Mouse (Mus musculus): ENCODE measurements around the gene Arhgef19. TPM values are rescaled to one million over a fixed set of nuclear protein-coding genes. Genes with fewer than 3 reads are reported as not detected.

Arhgef19 gene
- polyA plus RNA-seq, 1 experiment = 16.4 TPM

- TF ChIP-seq POLR2A (IDR thresholded peaks at IDR 0.05; ENCODE audit: low read depth, low read length) (peak; percentile 36), CTCF (IDR thresholded peaks at IDR 0.05; ENCODE audit: borderline replicate concordance, insufficient read depth, low read length) (no peak)
- Histone ChIP-seq H3K27ac (ENCODE audit: insufficient read depth, low read length) (peak overlapping the region; percentile 90), H3K4me1 (ENCODE audit: control insufficient read depth, insufficient read depth, low read length) (peaks cover 13% of the 10 kb centered on the region), H3K4me3 (ENCODE audit: insufficient read depth, low read length) (no peak overlapping the region)
These were observed 5.7 kb downstream of the Arhgef19 start for GRCm38 (mm10) chr4:141244931-141245425.

- Histone ChIP-seq H3K4me3 (ENCODE audit: insufficient read depth, low read length) (no peak overlapping the region), H3K4me1 (ENCODE audit: control insufficient read depth, insufficient read depth, low read length) (peaks cover 13% of the 10 kb centered on the region), H3K27ac (ENCODE audit: insufficient read depth, low read length) (peak overlapping the region; percentile 90)
- TF ChIP-seq CTCF (IDR thresholded peaks at IDR 0.05; ENCODE audit: borderline replicate concordance, insufficient read depth, low read length) = no peak
- peak; percentile 77 for TF ChIP-seq POLR2A (IDR thresholded peaks at IDR 0.05; ENCODE audit: low read depth, low read length)
These were observed 7.0 kb downstream of the Arhgef19 start for GRCm38 (mm10) chr4:141246089-141246997.

GRCm38 (mm10) chr4:141246998-141247350, 7.7 kb downstream of the Arhgef19 start:
- H3K4me3 ChIP-seq (ENCODE audit: insufficient read depth, low read length) = peak overlapping the region; percentile 9; the same call in 1 of the 2 replicates
- H3K27ac ChIP-seq (ENCODE audit: insufficient read depth, low read length) = peak overlapping the region; percentile 43
- TF ChIP-seq POLR2A (IDR thresholded peaks at IDR 0.05; ENCODE audit: low read depth, low read length) (no peak), CTCF (IDR thresholded peaks at IDR 0.05; ENCODE audit: borderline replicate concordance, insufficient read depth, low read length) (no peak)
- H3K4me1 ChIP-seq (ENCODE audit: control insufficient read depth, insufficient read depth, low read length) = peaks cover 13% of the 10 kb centered on the region

DNA sequence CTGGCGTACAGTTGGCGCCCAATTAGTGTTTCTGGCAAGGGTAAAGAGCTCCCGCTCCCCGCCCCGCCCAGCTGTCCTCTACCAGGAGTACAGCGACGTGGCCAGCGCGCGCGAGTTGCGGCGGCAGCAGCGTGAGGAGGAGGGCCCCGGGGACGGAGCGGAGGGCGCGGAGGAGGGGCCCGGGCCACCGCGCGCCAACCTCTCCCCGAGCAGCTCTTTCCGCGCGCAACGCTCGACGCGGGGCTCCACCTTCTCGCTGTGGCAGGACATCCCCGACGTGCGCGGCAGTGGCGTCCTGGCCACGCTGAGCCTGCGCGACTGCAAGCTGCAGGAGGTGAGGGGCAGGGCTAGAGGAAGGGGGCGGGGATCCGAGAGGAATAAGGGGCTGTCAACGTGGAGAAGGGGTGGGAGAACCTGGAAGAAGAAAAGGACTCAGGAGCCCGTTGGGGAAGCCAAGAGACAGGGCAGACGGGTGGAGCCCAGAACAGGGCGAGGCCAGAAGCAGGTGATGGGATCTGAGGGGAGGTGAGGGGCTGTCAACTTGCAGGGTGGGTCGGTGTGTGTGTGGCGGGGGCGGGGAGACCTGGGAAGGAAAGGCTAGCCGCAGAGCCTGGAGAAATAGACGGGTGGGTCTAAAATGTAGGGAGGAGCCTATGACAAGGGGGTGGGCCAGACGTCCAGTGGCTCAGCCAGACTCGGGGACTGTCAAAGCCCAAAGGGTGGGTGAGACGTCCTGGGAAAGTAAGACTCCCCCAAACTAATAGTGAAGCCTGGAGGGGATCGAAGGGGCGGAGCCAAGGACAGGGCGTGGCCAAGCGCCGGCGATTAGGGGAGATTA, 8.7 kb downstream of the Arhgef19 start:
- H3K4me1 ChIP-seq (ENCODE audit: control insufficient read depth, insufficient read depth, low read length) = peaks cover 11% of the 10 kb centered on the region
- H3K27ac ChIP-seq (ENCODE audit: insufficient read depth, low read length) = no peak overlapping the region

GRCm38 (mm10) chr4:141248614-141248978, 9.3 kb downstream of the Arhgef19 start:
- TF ChIP-seq CTCF (IDR thresholded peaks at IDR 0.05; ENCODE audit: borderline replicate concordance, insufficient read depth, low read length) (no peak), POLR2A (IDR thresholded peaks at IDR 0.05; ENCODE audit: low read depth, low read length) (no peak)
- no peak overlapping the region for H3K4me3 ChIP-seq (ENCODE audit: insufficient read depth, low read length)
- no peak overlapping the region for H3K27ac ChIP-seq (ENCODE audit: insufficient read depth, low read length)
- peaks cover 11% of the 10 kb centered on the region; the same call in 1 of the 2 replicates for H3K4me1 ChIP-seq (ENCODE audit: control insufficient read depth, insufficient read depth, low read length)

More for the DNA sequence above, 8.7 kb downstream of the Arhgef19 start:
- TF ChIP-seq POLR2A (IDR thresholded peaks at IDR 0.05; ENCODE audit: low read depth, low read length) (0 out of 2 replicates have a peak, but pooled peaks have one; percentile 35), CTCF (IDR thresholded peaks at IDR 0.05; ENCODE audit: borderline replicate concordance, insufficient read depth, low read length) (no peak)
- H3K4me3 ChIP-seq (ENCODE audit: insufficient read depth, low read length) = peak overlapping the region; percentile 9; the same call in 1 of the 2 replicates

- peaks cover 11% of the 10 kb centered on the region; the same call in 1 of the 2 replicates for H3K4me1 ChIP-seq (ENCODE audit: control insufficient read depth, insufficient read depth, low read length)
- no peak overlapping the region for H3K27ac ChIP-seq (ENCODE audit: insufficient read depth, low read length)
- no peak overlapping the region for H3K4me3 ChIP-seq (ENCODE audit: insufficient read depth, low read length)
- no peak for TF ChIP-seq POLR2A (IDR thresholded peaks at IDR 0.05; ENCODE audit: low read depth, low read length)
- no peak for TF ChIP-seq CTCF (IDR thresholded peaks at IDR 0.05; ENCODE audit: borderline replicate concordance, insufficient read depth, low read length)
These were observed 10.1 kb downstream of the Arhgef19 start for GRCm38 (mm10) chr4:141249383-141249782.

- Histone ChIP-seq H3K4me1 (ENCODE audit: control insufficient read depth, insufficient read depth, low read length) (0 out of 2 replicates have a peak, but pooled peaks cover 6% of the 10 kb centered on the region), H3K4me3 (ENCODE audit: insufficient read depth, low read length) (no peak overlapping the region), H3K27ac (ENCODE audit: insufficient read depth, low read length) (no peak overlapping the region)
- TF ChIP-seq POLR2A (IDR thresholded peaks at IDR 0.05; ENCODE audit: low read depth, low read length) (no peak), CTCF (IDR thresholded peaks at IDR 0.05; ENCODE audit: borderline replicate concordance, insufficient read depth, low read length) (no peak)
These were observed 11.8 kb downstream of the Arhgef19 start for GRCm38 (mm10) chr4:141251071-141251470.

DNA sequence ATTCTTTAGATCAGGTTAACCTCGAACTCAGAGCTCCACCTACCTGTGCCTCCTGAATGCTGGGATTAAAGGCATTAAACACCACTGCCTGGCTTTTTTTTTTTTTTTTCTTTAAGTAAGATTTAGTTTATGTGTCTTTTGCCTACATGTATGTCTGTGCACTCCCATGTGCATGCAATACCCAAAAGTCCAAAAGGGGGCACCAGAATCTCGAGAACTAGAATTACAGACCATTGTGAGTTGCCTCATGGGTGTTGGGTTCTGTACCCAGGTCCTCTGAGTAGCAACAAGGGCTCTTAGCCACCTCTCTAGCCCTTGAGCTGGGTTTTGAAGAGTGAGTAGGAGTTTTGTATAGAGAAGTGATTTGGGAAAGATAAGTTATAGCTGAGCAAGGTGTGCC, 13.3 kb downstream of the Arhgef19 start:
- Histone ChIP-seq H3K4me3 (ENCODE audit: insufficient read depth, low read length) (no peak overlapping the region), H3K4me1 (ENCODE audit: control insufficient read depth, insufficient read depth, low read length) (no peaks in the 10 kb centered on the region), H3K27ac (ENCODE audit: insufficient read depth, low read length) (no peak overlapping the region)
- no peak for TF ChIP-seq CTCF (IDR thresholded peaks at IDR 0.05; ENCODE audit: borderline replicate concordance, insufficient read depth, low read length)
- TF ChIP-seq POLR2A (IDR thresholded peaks at IDR 0.05; ENCODE audit: low read depth, low read length) = no peak

- no peaks in the 10 kb centered on the region for H3K4me1 ChIP-seq (ENCODE audit: control insufficient read depth, insufficient read depth, low read length)
- no peak for TF ChIP-seq POLR2A (IDR thresholded peaks at IDR 0.05; ENCODE audit: low read depth, low read length)
- no peak for TF ChIP-seq CTCF (IDR thresholded peaks at IDR 0.05; ENCODE audit: borderline replicate concordance, insufficient read depth, low read length)
- no peak overlapping the region for H3K4me3 ChIP-seq (ENCODE audit: insufficient read depth, low read length)
- H3K27ac ChIP-seq (ENCODE audit: insufficient read depth, low read length) = no peak overlapping the region
These were observed 14.9 kb downstream of the Arhgef19 start for GRCm38 (mm10) chr4:141254234-141254633.

Measured in embryonic fibroblast, embryonic 13.5 days (primary cell).